Mouse (Mus musculus): ENCODE results near the gene Pogz. TPM values are rescaled to one million over a fixed set of nuclear protein-coding genes. Genes with fewer than 3 reads are reported as not detected.
"Not testable (repeated sequence)": the region's sequence is repeated elsewhere in the genome, so short reads cannot be mapped to it uniquely, and the experiment has no call there.

The Pogz gene
- polyA plus RNA-seq, 1 experiment from 2014 or later, result 23.8 TPM

GRCm38 (mm10) chr3:94886316-94887224 lies 49.2 kb downstream of the Pogz start, which contains the start of gene Psmb4:
Gene Psmb4 (minus strand): TSS chr3:94886961.
- Histone ChIP-seq H3K4me2 (replicated peaks) (peak within 1 kb of the TSS; percentile 60), H3K27ac (peak within 1 kb of the TSS; percentile 66), H3K4me1 (replicated peaks; ENCODE audit: control insufficient read depth, insufficient read depth, low read length) (peaks cover 13% of the 10 kb centered on the region), H3K27me3 (ENCODE audit: control insufficient read depth, insufficient read depth, low read length) (no peaks in the 10 kb centered on the region), H3K9me3 (ENCODE audit: control insufficient read depth, low read length) (no peaks in the 10 kb centered on the region), H3K9ac (peak within 1 kb of the TSS; percentile 93), H3K36me3 (replicated peaks; ENCODE audit: control insufficient read depth, insufficient read depth) (peaks cover 38% of the 10 kb centered on the region), H3K4me3 (replicated peaks; ENCODE audit: low read length) (peak within 1 kb of the TSS; percentile 93)
- ATAC-seq (ENCODE audit: low FRiP score) (peak; percentile 90), DNase-seq (ENCODE audit: low spot score) (peak; percentile 91)
- WGBS, result under 1% methylated on average over 61 of the region's 61 CpGs

GRCm38 (mm10) chr3:94888595-94888994 lies 51.2 kb downstream of the Pogz start:
- no peak for ATAC-seq (ENCODE audit: low FRiP score)
- H3K9me3 ChIP-seq (ENCODE audit: control insufficient read depth, low read length), result no peaks in the 10 kb centered on the region
- H3K4me1 ChIP-seq (replicated peaks; ENCODE audit: control insufficient read depth, insufficient read depth, low read length), result peaks cover 13% of the 10 kb centered on the region
- no peaks in the 10 kb centered on the region for H3K27me3 ChIP-seq (ENCODE audit: control insufficient read depth, insufficient read depth, low read length)
- H3K36me3 ChIP-seq (replicated peaks; ENCODE audit: control insufficient read depth, insufficient read depth), result peaks cover 18% of the 10 kb centered on the region
- no peak overlapping the region for H3K9ac ChIP-seq
- no peak for DNase-seq (ENCODE audit: low spot score)
- no peak overlapping the region for H3K27ac ChIP-seq
- H3K4me2 ChIP-seq (replicated peaks), result no peak overlapping the region
- no peak overlapping the region for H3K4me3 ChIP-seq (replicated peaks; ENCODE audit: low read length)

- WGBS, result 79% methylated on average over 3 of the region's 3 CpGs
Measured at GRCm38 (mm10) chr3:94894076-94894475, 56.7 kb downstream of the Pogz start.

GRCm38 (mm10) chr3:94902747-94903146 lies 65.4 kb downstream of the Pogz start:
- WGBS, result 24% methylated on average over 7 of the region's 7 CpGs

More at GRCm38 (mm10) chr3:94894076-94894475, 56.7 kb downstream of the Pogz start:
- Histone ChIP-seq H3K9ac (no peak overlapping the region), H3K36me3 (replicated peaks; ENCODE audit: control insufficient read depth, insufficient read depth) (no peaks in the 10 kb centered on the region), H3K27ac (no peak overlapping the region), H3K4me1 (replicated peaks; ENCODE audit: control insufficient read depth, insufficient read depth, low read length) (no peaks in the 10 kb centered on the region), H3K4me3 (replicated peaks; ENCODE audit: low read length) (no peak overlapping the region), H3K4me2 (replicated peaks) (no peak overlapping the region), H3K9me3 (ENCODE audit: control insufficient read depth, low read length) (no peaks in the 10 kb centered on the region), H3K27me3 (ENCODE audit: control insufficient read depth, insufficient read depth, low read length) (no peaks in the 10 kb centered on the region)
- DNase-seq (ENCODE audit: low spot score) (no peak), ATAC-seq (ENCODE audit: low FRiP score) (no peak)

GRCm38 (mm10) chr3:94904759-94905158 lies 67.4 kb downstream of the Pogz start:
- 75% methylated on average over 3 of the region's 3 CpGs for WGBS
- not testable (repeated sequence) for H3K9me3 ChIP-seq (ENCODE audit: control insufficient read depth, low read length); H3K9ac ChIP-seq; H3K27me3 ChIP-seq (ENCODE audit: control insufficient read depth, insufficient read depth, low read length); ATAC-seq (ENCODE audit: low FRiP score); DNase-seq (ENCODE audit: low spot score); H3K36me3 ChIP-seq (replicated peaks; ENCODE audit: control insufficient read depth, insufficient read depth); H3K27ac ChIP-seq; H3K4me1 ChIP-seq (replicated peaks; ENCODE audit: control insufficient read depth, insufficient read depth, low read length); H3K4me3 ChIP-seq (replicated peaks; ENCODE audit: low read length); H3K4me2 ChIP-seq (replicated peaks)

More at GRCm38 (mm10) chr3:94902747-94903146, 65.4 kb downstream of the Pogz start:
- no peaks in the 10 kb centered on the region for H3K27me3 ChIP-seq (ENCODE audit: control insufficient read depth, insufficient read depth, low read length)
- no peak overlapping the region for H3K27ac ChIP-seq
- no peaks in the 10 kb centered on the region for H3K9me3 ChIP-seq (ENCODE audit: control insufficient read depth, low read length)
- H3K4me1 ChIP-seq (replicated peaks; ENCODE audit: control insufficient read depth, insufficient read depth, low read length), result no peaks in the 10 kb centered on the region
- H3K4me2 ChIP-seq (replicated peaks), result no peak overlapping the region
- DNase-seq (ENCODE audit: low spot score) (peak; percentile 85), ATAC-seq (ENCODE audit: low FRiP score) (no peak; the same call in 1 of the 2 replicates)
- no peaks in the 10 kb centered on the region for H3K36me3 ChIP-seq (replicated peaks; ENCODE audit: control insufficient read depth, insufficient read depth)
- no peak overlapping the region for H3K9ac ChIP-seq
- no peak overlapping the region for H3K4me3 ChIP-seq (replicated peaks; ENCODE audit: low read length)

- Histone ChIP-seq H3K4me3 (replicated peaks; ENCODE audit: low read length) (no peak overlapping the region), H3K36me3 (replicated peaks; ENCODE audit: control insufficient read depth, insufficient read depth) (no peaks in the 10 kb centered on the region), H3K27me3 (ENCODE audit: control insufficient read depth, insufficient read depth, low read length) (no peaks in the 10 kb centered on the region), H3K4me2 (replicated peaks) (no peak overlapping the region), H3K9me3 (ENCODE audit: control insufficient read depth, low read length) (no peaks in the 10 kb centered on the region), H3K9ac (no peak overlapping the region), H3K27ac (no peak overlapping the region), H3K4me1 (replicated peaks; ENCODE audit: control insufficient read depth, insufficient read depth, low read length) (no peaks in the 10 kb centered on the region)
- DNase-seq (ENCODE audit: low spot score), result no peak
- ATAC-seq (ENCODE audit: low FRiP score), result no peak
- WGBS, result 60% methylated on average over 1 of the region's 1 CpGs
Measured at GRCm38 (mm10) chr3:94906482-94906881, 69.1 kb downstream of the Pogz start.

- WGBS, result 77% methylated on average over 2 of the region's 2 CpGs
Measured at GRCm38 (mm10) chr3:94911050-94911693, 73.8 kb downstream of the Pogz start.

GRCm38 (mm10) chr3:94913801-94914200 lies 76.4 kb downstream of the Pogz start:
- Histone ChIP-seq H3K27ac (no peak overlapping the region), H3K9me3 (ENCODE audit: control insufficient read depth, low read length) (no peaks in the 10 kb centered on the region), H3K27me3 (ENCODE audit: control insufficient read depth, insufficient read depth, low read length) (no peaks in the 10 kb centered on the region), H3K9ac (no peak overlapping the region), H3K36me3 (replicated peaks; ENCODE audit: control insufficient read depth, insufficient read depth) (no peaks in the 10 kb centered on the region), H3K4me2 (replicated peaks) (no peak overlapping the region), H3K4me3 (replicated peaks; ENCODE audit: low read length) (no peak overlapping the region), H3K4me1 (replicated peaks; ENCODE audit: control insufficient read depth, insufficient read depth, low read length) (no peaks in the 10 kb centered on the region)
- 72% methylated on average over 5 of the region's 5 CpGs for WGBS
- ATAC-seq (ENCODE audit: low FRiP score) (no peak), DNase-seq (ENCODE audit: low spot score) (no peak)

More at GRCm38 (mm10) chr3:94911050-94911693, 73.8 kb downstream of the Pogz start:
- H3K36me3 ChIP-seq (replicated peaks; ENCODE audit: control insufficient read depth, insufficient read depth), result no peaks in the 10 kb centered on the region
- H3K4me2 ChIP-seq (replicated peaks), result no peak overlapping the region
- no peaks in the 10 kb centered on the region for H3K27me3 ChIP-seq (ENCODE audit: control insufficient read depth, insufficient read depth, low read length)
- H3K9ac ChIP-seq, result no peak overlapping the region
- no peaks in the 10 kb centered on the region for H3K9me3 ChIP-seq (ENCODE audit: control insufficient read depth, low read length)
- no peaks in the 10 kb centered on the region for H3K4me1 ChIP-seq (replicated peaks; ENCODE audit: control insufficient read depth, insufficient read depth, low read length)
- H3K4me3 ChIP-seq (replicated peaks; ENCODE audit: low read length), result no peak overlapping the region
- H3K27ac ChIP-seq, result no peak overlapping the region
- ATAC-seq (ENCODE audit: low FRiP score) (no peak), DNase-seq (ENCODE audit: low spot score) (no peak)

GRCm38 (mm10) chr3:94915903-94916741 lies 78.8 kb downstream of the Pogz start:
- Histone ChIP-seq H3K9ac (no peak overlapping the region), H3K27ac (no peak overlapping the region), H3K36me3 (replicated peaks; ENCODE audit: control insufficient read depth, insufficient read depth) (no peaks in the 10 kb centered on the region), H3K27me3 (ENCODE audit: control insufficient read depth, insufficient read depth, low read length) (no peaks in the 10 kb centered on the region), H3K4me3 (replicated peaks; ENCODE audit: low read length) (no peak overlapping the region), H3K9me3 (ENCODE audit: control insufficient read depth, low read length) (no peaks in the 10 kb centered on the region), H3K4me2 (replicated peaks) (no peak overlapping the region), H3K4me1 (replicated peaks; ENCODE audit: control insufficient read depth, insufficient read depth, low read length) (no peaks in the 10 kb centered on the region)
- WGBS, result 90% methylated on average over 7 of the region's 7 CpGs
- DNase-seq (ENCODE audit: low spot score) (no peak), ATAC-seq (ENCODE audit: low FRiP score) (no peak)

Measured in hindbrain, embryonic 14.5 days (tissue).